Mouse (Mus musculus) heart, postnatal 0 days (tissue): ENCODE data around the gene 0610009B22Rik. TPM values are rescaled to one million over a fixed set of nuclear protein-coding genes. Genes with fewer than 3 reads are reported as not detected.

Source experiments
- ATAC-seq: fragments of 200-750 bp; cut with Nextera tagmentation; 2 replicates; pipeline ENCODE4 v1.8.0; 2017; ENCODE audit warnings: low read depth, moderate number of reproducible peaks, moderate library complexity; ENCODE audit not compliant: insufficient read depth
- DNase-seq: peaks from one replicate; pipeline ENCODE4 v3.0.0-alpha.2; 2016; ENCODE audit warnings: low spot score
- H3K27ac ChIP-seq: fragments of 300-500 bp; sonication (generic); 2 replicates; pipeline ENCODE4 v1.5.1; 2014; ENCODE audit warnings: low read depth, mild to moderate bottlenecking
- H3K27me3 ChIP-seq: fragments of 300-500 bp; sonication (generic); 2 replicates; pipeline ENCODE4 v1.6.1; 2014; ENCODE audit warnings: low read length, mixed read lengths; ENCODE audit not compliant: control insufficient read depth, insufficient read depth
- H3K36me3 ChIP-seq: fragments of 300-500 bp; sonication (generic); replicated peaks from 2 replicates; pipeline ENCODE4 v1.6.1; 2014; ENCODE audit warnings: low read length, mixed read lengths; ENCODE audit not compliant: control insufficient read depth, insufficient read depth
- H3K4me1 ChIP-seq: fragments of 300-500 bp; sonication (generic); 2 replicates; pipeline ENCODE4 v1.6.1; 2014; ENCODE audit warnings: antibody characterized with exemption; ENCODE audit not compliant: control insufficient read depth, insufficient read depth
- H3K4me2 ChIP-seq: fragments of 300-500 bp; sonication (generic); 2 replicates; pipeline ENCODE4 v1.6.1; 2014; ENCODE audit warnings: low read depth, mild to moderate bottlenecking, low read length, moderate library complexity
- H3K4me3 ChIP-seq: fragments of 300-500 bp; sonication (generic); 2 replicates; pipeline ENCODE4 v1.5.1; 2014; ENCODE audit warnings: low read depth, low read length
- H3K9ac ChIP-seq: fragments of 300-500 bp; sonication (generic); replicated peaks from 2 replicates; pipeline ENCODE4 v1.6.1; 2014; ENCODE audit warnings: low read depth, low read length, mixed read lengths
- H3K9me3 ChIP-seq: fragments of 300-500 bp; sonication (generic); replicated peaks from 2 replicates; pipeline ENCODE4 v1.6.1; 2016; ENCODE audit warnings: low read length; ENCODE audit not compliant: control insufficient read depth
- CTCF ChIP-seq: IDR thresholded peaks from 2 replicates; pipeline ENCODE4 v1.5.1; 2016; ENCODE audit warnings: antibody characterized with exemption, control low read depth, low read depth
- EP300 ChIP-seq: IDR thresholded peaks from 2 replicates; pipeline ENCODE4 v1.6.1; 2016; ENCODE audit warnings: antibody characterized with exemption, low read depth
- WGBS: fragments of 180-500 bp; shearing (Covaris S2); extraction: QIAGEN DNeasy Blood & Tissue Kit; methylation state at CpG from one replicate; pipeline ENCODE4 v1.1.7; 2014; 5-methylcytosine and 5-hydroxymethylcytosine counted together
- polyA plus RNA-seq: library from polyadenylated mRNA; unstranded; fragments of >200 nt; fragmentation: Nextera tagmentation; extraction: Ambion mirVana; gene quantifications from 2 replicates; pipeline ENCODE4 v1.2.1, GENCODE M21; 2015
- total RNA-seq: library from RNA; depleted of rRNA; stranded (reverse); fragments of >200 nt; gene quantifications from 2 replicates; pipeline ENCODE4 v1.2.3, GENCODE M21; 2014; ENCODE audit warnings: low replicate concordance

The 0610009B22Rik gene
- total and polyA plus RNA-seq, 2 experiments from 2014 or later, result 45.5 to 93.0 TPM

DNA sequence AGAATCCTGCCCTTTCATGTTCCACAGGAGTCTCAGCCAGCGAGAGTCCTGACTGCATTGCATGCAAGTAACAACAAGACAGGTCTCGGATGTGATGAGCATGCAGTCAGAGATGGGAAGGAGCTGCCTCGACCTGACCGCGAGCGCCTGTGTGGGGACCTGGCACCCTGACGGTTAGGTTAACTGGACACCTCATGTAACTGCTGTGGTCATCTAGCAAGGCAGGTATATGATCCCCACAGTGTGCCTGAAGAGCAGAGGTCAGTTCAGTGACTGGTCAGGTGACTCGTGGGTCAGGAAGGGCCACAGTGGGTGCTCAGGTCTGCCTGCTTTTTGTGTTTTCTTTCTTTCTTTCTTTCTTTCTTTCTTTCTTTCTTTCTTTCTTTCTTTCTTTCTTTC is 6.7 kb downstream of the 0610009B22Rik start:
- no peak overlapping the region for H3K27ac ChIP-seq
- H3K36me3 ChIP-seq, result 0 out of 2 replicates have a peak, but pooled peaks cover 9% of the 10 kb centered on the region
- H3K4me1 ChIP-seq, result no peaks in the 10 kb centered on the region
- no peak overlapping the region for H3K9ac ChIP-seq
- H3K9me3 ChIP-seq, result no peaks in the 10 kb centered on the region
- DNase-seq (no peak), ATAC-seq (no peak)
- 30% methylated on average over 8 of the region's 8 CpGs for WGBS
- TF ChIP-seq CTCF (no peak), EP300 (no peak)
- H3K4me3 ChIP-seq, result no peak overlapping the region
- H3K27me3 ChIP-seq, result no peaks in the 10 kb centered on the region
- H3K4me2 ChIP-seq, result no peak overlapping the region

DNA sequence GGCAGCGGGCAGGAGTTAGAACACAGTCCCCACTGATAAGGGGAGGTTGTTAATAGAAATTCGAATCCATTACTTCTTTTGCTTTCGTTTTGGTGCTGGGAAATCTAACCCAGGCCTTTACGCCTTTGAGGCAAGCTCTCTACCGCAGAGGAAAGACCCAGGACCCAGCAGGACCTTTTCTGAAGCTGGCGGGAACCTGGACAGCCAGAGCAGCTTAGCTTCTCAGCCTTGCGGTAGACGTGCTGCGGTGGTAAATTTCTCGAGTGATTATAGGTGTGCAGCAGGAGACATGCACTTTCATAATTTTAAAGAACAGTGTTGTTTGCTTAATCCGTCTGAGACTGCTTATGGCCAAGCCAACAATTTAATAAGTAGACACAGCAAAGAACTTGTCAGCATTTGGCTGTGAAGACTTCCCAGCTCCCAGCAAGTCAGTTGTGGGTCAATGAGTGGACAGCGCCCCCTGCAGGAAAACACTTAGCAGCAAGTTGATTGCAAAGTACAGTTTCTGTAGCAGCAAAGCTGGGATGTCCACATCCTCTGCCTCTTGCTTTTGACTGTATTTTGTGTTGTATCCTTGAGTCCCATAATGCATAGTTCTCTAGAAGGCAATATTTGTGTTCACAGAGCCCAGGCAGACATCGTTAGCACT is 7.2 kb downstream of the 0610009B22Rik start:
- Histone ChIP-seq H3K27me3 (no peaks in the 10 kb centered on the region), H3K36me3 (0 out of 2 replicates have a peak, but pooled peaks cover 9% of the 10 kb centered on the region), H3K9me3 (no peaks in the 10 kb centered on the region), H3K27ac (no peak overlapping the region), H3K4me1 (no peaks in the 10 kb centered on the region), H3K4me3 (peak overlapping the region; percentile 18), H3K4me2 (peak overlapping the region; percentile 42), H3K9ac (no peak overlapping the region)
- ATAC-seq (peak; percentile 66), DNase-seq (peak; percentile 79)
- TF ChIP-seq CTCF (peak; percentile 94), EP300 (no peak)
- 32% methylated on average over 13 of the region's 13 CpGs for WGBS

GRCm38 (mm10) chr11:51679466-51679865 is 9.2 kb downstream of the 0610009B22Rik start:
- WGBS, result 63% methylated on average over 3 of the region's 3 CpGs
- no peak overlapping the region for H3K9ac ChIP-seq
- H3K36me3 ChIP-seq, result no peaks in the 10 kb centered on the region
- H3K27me3 ChIP-seq, result no peaks in the 10 kb centered on the region
- H3K4me1 ChIP-seq, result no peaks in the 10 kb centered on the region
- no peak for DNase-seq
- H3K9me3 ChIP-seq, result no peaks in the 10 kb centered on the region
- H3K4me3 ChIP-seq, result no peak overlapping the region
- H3K27ac ChIP-seq, result no peak overlapping the region
- no peak overlapping the region for H3K4me2 ChIP-seq
- TF ChIP-seq EP300, result no peak
- no peak for TF ChIP-seq CTCF
- ATAC-seq, result no peak

DNA sequence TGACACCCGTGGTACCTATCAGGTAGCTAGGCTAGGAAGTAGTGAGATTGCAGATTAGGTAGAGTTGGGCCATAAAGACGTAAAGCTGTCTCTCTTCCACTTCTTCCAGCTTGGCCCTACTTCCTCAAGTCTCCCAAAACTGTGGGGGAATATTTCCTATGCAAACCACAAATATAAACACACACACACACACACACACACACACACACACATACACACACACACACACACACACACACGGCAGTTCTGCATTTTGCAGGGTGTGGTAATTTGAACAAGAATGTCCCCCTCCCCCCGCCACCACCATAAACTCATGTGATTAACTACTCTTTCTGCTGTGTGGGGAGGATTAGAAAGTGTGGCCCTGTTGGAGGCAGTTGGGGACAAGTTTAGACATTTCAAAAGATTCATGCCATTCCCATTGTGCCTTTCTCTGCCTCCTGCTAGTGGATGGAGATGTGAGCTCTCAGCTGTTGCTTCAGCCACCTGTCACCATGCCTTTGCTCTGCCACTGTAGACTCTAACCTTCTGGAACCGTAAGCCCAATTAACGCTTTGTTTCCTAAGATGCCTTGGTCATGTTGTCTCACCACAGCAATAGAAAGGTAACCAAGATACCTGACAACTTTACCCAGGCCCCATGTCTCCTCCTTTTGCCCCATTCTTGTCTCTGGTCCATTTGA is 10.8 kb downstream of the 0610009B22Rik start:
- DNase-seq (no peak), ATAC-seq (no peak)
- Histone ChIP-seq H3K4me1 (no peaks in the 10 kb centered on the region), H3K9me3 (no peaks in the 10 kb centered on the region), H3K4me2 (no peak overlapping the region), H3K27ac (no peak overlapping the region), H3K36me3 (no peaks in the 10 kb centered on the region), H3K27me3 (no peaks in the 10 kb centered on the region), H3K9ac (no peak overlapping the region), H3K4me3 (no peak overlapping the region)
- WGBS, result 76% methylated on average over 6 of the region's 6 CpGs
- no peak for TF ChIP-seq EP300

DNA sequence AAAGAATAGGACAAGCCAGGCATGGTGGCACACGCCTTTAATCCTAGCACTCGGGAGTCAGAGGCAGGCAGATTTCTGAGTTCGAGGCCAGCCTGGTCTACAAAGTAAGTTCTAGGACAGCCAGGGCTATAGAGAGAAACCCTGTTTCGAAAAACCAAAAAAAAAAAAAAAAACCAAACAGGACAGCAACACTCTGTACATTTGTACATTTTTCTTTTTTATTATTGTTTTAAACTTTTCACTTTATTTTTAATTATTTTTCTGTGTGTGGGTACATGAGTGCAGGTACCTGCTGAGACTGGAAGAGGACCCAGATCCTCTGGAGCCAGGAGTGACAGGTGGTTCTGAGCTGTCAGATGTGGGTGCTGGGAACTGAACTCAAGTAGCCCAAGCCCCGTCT is 13.3 kb downstream of the 0610009B22Rik start:
- TF ChIP-seq CTCF (no peak), EP300 (no peak)

More for the DNA sequence above, 13.3 kb downstream of the 0610009B22Rik start:
- DNase-seq (no peak), ATAC-seq (no peak)
- Histone ChIP-seq H3K4me2 (no peak overlapping the region), H3K9ac (no peak overlapping the region), H3K27ac (no peak overlapping the region), H3K4me3 (no peak overlapping the region), H3K4me1 (no peaks in the 10 kb centered on the region), H3K27me3 (no peaks in the 10 kb centered on the region), H3K9me3 (no peaks in the 10 kb centered on the region), H3K36me3 (no peaks in the 10 kb centered on the region)
- WGBS, result 70% methylated on average over 5 of the region's 5 CpGs
